Mouse (Mus musculus): ENCODE data around the gene Prkd2. TPM values are rescaled to one million over a fixed set of nuclear protein-coding genes. Genes with fewer than 3 reads are reported as not detected.

The Prkd2 gene
- polyA plus RNA-seq, 1 experiment from 2014 or later = 6.0 TPM

DNA sequence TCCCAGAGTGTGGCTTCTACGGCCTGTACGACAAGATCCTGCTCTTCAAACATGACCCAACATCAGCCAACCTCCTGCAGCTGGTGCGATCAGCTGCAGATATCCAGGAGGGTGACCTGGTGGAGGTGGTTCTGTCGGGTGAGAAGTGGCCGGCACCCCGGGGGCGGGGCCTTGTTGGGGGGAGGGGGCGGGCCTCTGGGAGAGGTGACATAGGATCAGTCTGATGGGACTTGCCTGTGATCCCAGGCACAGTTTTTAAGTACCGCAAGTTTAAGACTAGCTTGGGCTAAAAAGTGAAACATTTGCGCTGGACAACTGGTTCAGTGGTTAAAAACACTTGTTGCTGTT is 3.1 kb downstream of the Prkd2 start:
- Histone ChIP-seq H3K27ac (ENCODE audit: low read length) (no peak overlapping the region), H3K4me2 (ENCODE audit: low read length) (no peak overlapping the region), H3K4me1 (ENCODE audit: control insufficient read depth, insufficient read depth, low read length) (peaks cover 22% of the 10 kb centered on the region), H3K27me3 (ENCODE audit: control insufficient read depth, insufficient read depth, low read depth, low read length) (no peaks in the 10 kb centered on the region), H3K9ac (ENCODE audit: low read depth, low read length) (no peak overlapping the region), H3K9me3 (replicated peaks; ENCODE audit: control insufficient read depth, low read length, poor library complexity, severe bottlenecking) (no peaks in the 10 kb centered on the region), H3K36me3 (ENCODE audit: control insufficient read depth, insufficient read depth, low read length) (0 out of 2 replicates have a peak, but pooled peaks cover 8% of the 10 kb centered on the region), H3K4me3 (ENCODE audit: low read depth, low read length) (no peak overlapping the region)
- 39% methylated on average over 10 of the region's 10 CpGs for WGBS
- ATAC-seq = no peak

GRCm38 (mm10) chr7:16846775-16847174 is 4.1 kb downstream of the Prkd2 start:
- Histone ChIP-seq H3K36me3 (ENCODE audit: control insufficient read depth, insufficient read depth, low read length) (0 out of 2 replicates have a peak, but pooled peaks cover 12% of the 10 kb centered on the region), H3K4me1 (ENCODE audit: control insufficient read depth, insufficient read depth, low read length) (peaks cover 22% of the 10 kb centered on the region), H3K27ac (ENCODE audit: low read length) (no peak overlapping the region), H3K9me3 (replicated peaks; ENCODE audit: control insufficient read depth, low read length, poor library complexity, severe bottlenecking) (no peaks in the 10 kb centered on the region), H3K27me3 (ENCODE audit: control insufficient read depth, insufficient read depth, low read depth, low read length) (no peaks in the 10 kb centered on the region), H3K4me3 (ENCODE audit: low read depth, low read length) (no peak overlapping the region), H3K9ac (ENCODE audit: low read depth, low read length) (no peak overlapping the region), H3K4me2 (ENCODE audit: low read length) (no peak overlapping the region)
- ATAC-seq = no peak
- 97% methylated on average over 5 of the region's 5 CpGs for WGBS

- Histone ChIP-seq H3K9ac (ENCODE audit: low read depth, low read length) (no peak overlapping the region), H3K27me3 (ENCODE audit: control insufficient read depth, insufficient read depth, low read depth, low read length) (no peaks in the 10 kb centered on the region), H3K4me1 (ENCODE audit: control insufficient read depth, insufficient read depth, low read length) (peaks cover 18% of the 10 kb centered on the region), H3K36me3 (ENCODE audit: control insufficient read depth, insufficient read depth, low read length) (0 out of 2 replicates have a peak, but pooled peaks cover 12% of the 10 kb centered on the region), H3K4me2 (ENCODE audit: low read length) (no peak overlapping the region), H3K27ac (ENCODE audit: low read length) (no peak overlapping the region), H3K9me3 (replicated peaks; ENCODE audit: control insufficient read depth, low read length, poor library complexity, severe bottlenecking) (no peaks in the 10 kb centered on the region), H3K4me3 (ENCODE audit: low read depth, low read length) (no peak overlapping the region)
- ATAC-seq = no peak
- 92% methylated on average over 19 of the region's 19 CpGs for WGBS
Observed at GRCm38 (mm10) chr7:16847507-16847906, 4.8 kb downstream of the Prkd2 start.

- H3K9me3 ChIP-seq (replicated peaks; ENCODE audit: control insufficient read depth, low read length, poor library complexity, severe bottlenecking) = no peaks in the 10 kb centered on the region
- H3K9ac ChIP-seq (ENCODE audit: low read depth, low read length) = no peak overlapping the region
- peaks cover 13% of the 10 kb centered on the region for H3K4me1 ChIP-seq (ENCODE audit: control insufficient read depth, insufficient read depth, low read length)
- H3K36me3 ChIP-seq (ENCODE audit: control insufficient read depth, insufficient read depth, low read length) = 0 out of 2 replicates have a peak, but pooled peaks cover 12% of the 10 kb centered on the region
- no peak for ATAC-seq
- H3K27ac ChIP-seq (ENCODE audit: low read length) = no peak overlapping the region
- H3K4me2 ChIP-seq (ENCODE audit: low read length) = no peak overlapping the region
- no peak overlapping the region for H3K4me3 ChIP-seq (ENCODE audit: low read depth, low read length)
- WGBS = 18% methylated on average over 17 of the region's 17 CpGs
- H3K27me3 ChIP-seq (ENCODE audit: control insufficient read depth, insufficient read depth, low read depth, low read length) = no peaks in the 10 kb centered on the region
Observed at GRCm38 (mm10) chr7:16848579-16848978, 5.9 kb downstream of the Prkd2 start.

- no peaks in the 10 kb centered on the region for H3K9me3 ChIP-seq (replicated peaks; ENCODE audit: control insufficient read depth, low read length, poor library complexity, severe bottlenecking)
- H3K4me2 ChIP-seq (ENCODE audit: low read length) = no peak overlapping the region
- no peak overlapping the region for H3K9ac ChIP-seq (ENCODE audit: low read depth, low read length)
- H3K4me1 ChIP-seq (ENCODE audit: control insufficient read depth, insufficient read depth, low read length) = no peaks in the 10 kb centered on the region
- H3K36me3 ChIP-seq (ENCODE audit: control insufficient read depth, insufficient read depth, low read length) = peaks cover 26% of the 10 kb centered on the region
- no peak overlapping the region for H3K4me3 ChIP-seq (ENCODE audit: low read depth, low read length)
- H3K27me3 ChIP-seq (ENCODE audit: control insufficient read depth, insufficient read depth, low read depth, low read length) = no peaks in the 10 kb centered on the region
- WGBS = 93% methylated on average over 4 of the region's 4 CpGs
- no peak overlapping the region for H3K27ac ChIP-seq (ENCODE audit: low read length)
- no peak for ATAC-seq
Observed at GRCm38 (mm10) chr7:16851636-16852035, 8.9 kb downstream of the Prkd2 start.

DNA sequence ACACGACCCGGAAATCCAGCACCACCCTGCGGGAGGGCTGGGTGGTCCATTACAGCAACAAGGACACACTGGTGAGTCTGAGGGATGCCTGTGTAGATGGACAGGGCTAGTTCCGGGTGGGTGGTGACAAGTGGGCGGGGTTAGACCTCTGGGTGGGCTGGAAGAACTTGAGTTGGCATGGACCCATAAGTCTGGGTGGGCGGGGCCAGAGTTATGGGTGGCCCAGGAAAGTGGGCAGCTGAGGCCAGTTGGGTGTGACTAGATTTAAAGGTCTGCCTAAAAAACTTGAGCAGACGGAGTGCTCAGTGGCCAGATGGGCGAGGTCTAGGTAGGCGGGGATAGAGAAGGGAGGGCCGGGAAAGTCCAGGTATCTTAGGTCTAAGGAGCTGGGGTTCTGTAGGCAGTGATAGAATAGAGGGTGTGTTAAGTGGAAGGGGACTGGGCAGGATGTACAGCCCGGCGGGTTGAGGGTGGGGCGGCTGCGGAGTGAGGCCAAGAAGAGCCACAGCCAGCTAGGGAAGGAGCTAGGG is 10.7 kb downstream of the Prkd2 start:
- whole genome bisulfite sequencing = 88% methylated on average over 14 of the region's 14 CpGs
- no peaks in the 10 kb centered on the region for H3K9me3 ChIP-seq (replicated peaks; ENCODE audit: control insufficient read depth, low read length, poor library complexity, severe bottlenecking)
- H3K36me3 ChIP-seq (ENCODE audit: control insufficient read depth, insufficient read depth, low read length) = peaks cover 29% of the 10 kb centered on the region
- no peak overlapping the region for H3K4me2 ChIP-seq (ENCODE audit: low read length)
- no peaks in the 10 kb centered on the region for H3K27me3 ChIP-seq (ENCODE audit: control insufficient read depth, insufficient read depth, low read depth, low read length)
- H3K27ac ChIP-seq (ENCODE audit: low read length) = no peak overlapping the region
- no peak overlapping the region for H3K4me3 ChIP-seq (ENCODE audit: low read depth, low read length)
- H3K9ac ChIP-seq (ENCODE audit: low read depth, low read length) = no peak overlapping the region
- no peaks in the 10 kb centered on the region for H3K4me1 ChIP-seq (ENCODE audit: control insufficient read depth, insufficient read depth, low read length)
- no peak for ATAC-seq

DNA sequence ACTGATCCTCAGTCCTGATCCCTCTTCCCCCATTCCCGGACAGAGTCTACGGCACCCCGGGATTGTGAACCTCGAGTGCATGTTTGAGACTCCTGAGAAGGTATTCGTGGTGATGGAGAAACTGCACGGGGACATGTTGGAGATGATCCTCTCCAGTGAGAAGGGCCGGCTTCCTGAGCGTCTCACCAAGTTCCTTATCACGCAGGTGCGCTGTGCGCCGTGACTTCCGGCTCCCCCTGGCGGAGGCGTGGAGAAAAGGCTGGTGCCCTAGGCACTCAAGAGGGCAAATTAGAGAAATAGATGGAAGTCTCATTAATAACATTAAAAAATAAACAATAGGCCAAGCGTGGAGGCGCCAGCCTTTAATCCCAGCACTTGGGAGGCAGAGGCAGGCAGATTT is 15.6 kb downstream of the Prkd2 start:
- Histone ChIP-seq H3K4me3 (ENCODE audit: low read depth, low read length) (no peak overlapping the region), H3K27ac (ENCODE audit: low read length) (no peak overlapping the region), H3K4me2 (ENCODE audit: low read length) (no peak overlapping the region), H3K9me3 (replicated peaks; ENCODE audit: control insufficient read depth, low read length, poor library complexity, severe bottlenecking) (no peaks in the 10 kb centered on the region), H3K4me1 (ENCODE audit: control insufficient read depth, insufficient read depth, low read length) (no peaks in the 10 kb centered on the region), H3K27me3 (ENCODE audit: control insufficient read depth, insufficient read depth, low read depth, low read length) (no peaks in the 10 kb centered on the region), H3K36me3 (ENCODE audit: control insufficient read depth, insufficient read depth, low read length) (peaks cover 18% of the 10 kb centered on the region), H3K9ac (ENCODE audit: low read depth, low read length) (no peak overlapping the region)
- no peak for ATAC-seq
- 20% methylated on average over 17 of the region's 17 CpGs for WGBS

- no peak overlapping the region for H3K9ac ChIP-seq (ENCODE audit: low read depth, low read length)
- no peaks in the 10 kb centered on the region for H3K9me3 ChIP-seq (replicated peaks; ENCODE audit: control insufficient read depth, low read length, poor library complexity, severe bottlenecking)
- H3K36me3 ChIP-seq (ENCODE audit: control insufficient read depth, insufficient read depth, low read length) = peaks cover 14% of the 10 kb centered on the region
- no peak overlapping the region for H3K27ac ChIP-seq (ENCODE audit: low read length)
- H3K27me3 ChIP-seq (ENCODE audit: control insufficient read depth, insufficient read depth, low read depth, low read length) = no peaks in the 10 kb centered on the region
- no peak for ATAC-seq
- no peaks in the 10 kb centered on the region for H3K4me1 ChIP-seq (ENCODE audit: control insufficient read depth, insufficient read depth, low read length)
- WGBS = 32% methylated on average over 5 of the region's 5 CpGs
- H3K4me2 ChIP-seq (ENCODE audit: low read length) = no peak overlapping the region
- H3K4me3 ChIP-seq (ENCODE audit: low read depth, low read length) = no peak overlapping the region
Observed at GRCm38 (mm10) chr7:16859902-16860651, 17.4 kb downstream of the Prkd2 start.

- Histone ChIP-seq H3K4me2 (ENCODE audit: low read length) (no peak overlapping the region), H3K4me1 (ENCODE audit: control insufficient read depth, insufficient read depth, low read length) (no peaks in the 10 kb centered on the region), H3K9me3 (replicated peaks; ENCODE audit: control insufficient read depth, low read length, poor library complexity, severe bottlenecking) (no peaks in the 10 kb centered on the region), H3K27ac (ENCODE audit: low read length) (no peak overlapping the region), H3K27me3 (ENCODE audit: control insufficient read depth, insufficient read depth, low read depth, low read length) (no peaks in the 10 kb centered on the region), H3K4me3 (ENCODE audit: low read depth, low read length) (no peak overlapping the region), H3K36me3 (ENCODE audit: control insufficient read depth, insufficient read depth, low read length) (0 out of 2 replicates have a peak, but pooled peaks cover 5% of the 10 kb centered on the region), H3K9ac (ENCODE audit: low read depth, low read length) (no peak overlapping the region)
- 95% methylated on average over 3 of the region's 3 CpGs for WGBS
- no peak for ATAC-seq
Observed at GRCm38 (mm10) chr7:16867488-16867887, 24.8 kb downstream of the Prkd2 start.
